Mouse (Mus musculus) lung, postnatal 4 days (tissue): ENCODE measurements at regions not wholly inside any gene's neighbourhood (a gene's known extent, or its start where the extent isn't known, plus 50 kb on each side); places are given as distances from the start of the nearest gene placed in this dataset.

ENCODE experiments used
- DNase-seq, 2 experiments: peaks; one replicate each; pipeline ENCODE4 v3.0.0; 2021

DNA sequence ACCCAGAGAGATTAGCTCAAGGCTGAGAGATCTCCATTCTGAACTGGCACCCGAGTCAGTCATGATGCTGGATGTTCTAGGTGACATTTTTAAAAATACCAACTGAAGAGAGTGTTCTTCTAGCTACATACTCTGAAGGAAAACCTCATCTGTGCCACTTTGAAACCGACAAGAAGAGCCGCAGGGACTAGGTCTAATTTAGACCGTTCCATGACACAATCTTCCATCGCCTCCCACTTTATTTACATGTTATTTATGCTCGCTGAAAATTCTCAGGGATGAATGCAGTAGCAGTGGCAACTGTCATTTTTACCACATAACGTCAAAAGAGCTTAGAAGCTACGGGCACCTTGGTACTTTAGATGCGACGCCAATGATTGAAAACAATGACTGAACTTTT, 514.1 kb upstream of the Gm10131 start:
- DNase-seq = no peak

DNA sequence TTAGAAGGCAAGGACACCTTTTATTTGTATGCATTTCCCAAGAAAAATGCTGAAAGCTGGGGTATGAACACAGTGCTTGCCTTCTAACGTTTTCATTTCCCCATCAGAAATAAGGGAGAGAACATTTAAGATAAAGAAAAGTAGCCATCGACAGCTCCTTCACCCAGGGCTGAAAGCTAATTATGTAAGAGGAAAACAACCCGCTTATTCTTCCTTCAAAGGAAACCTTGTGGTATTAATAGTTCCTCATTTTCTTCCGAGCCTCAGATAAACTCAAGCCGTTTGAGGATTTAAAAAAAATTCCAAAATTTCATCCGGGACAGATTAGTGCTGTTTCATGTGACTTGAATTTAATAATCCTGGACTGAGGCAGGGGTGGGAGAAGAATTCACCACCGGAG, 512.2 kb upstream of the Gm10131 start:
- no peak for DNase-seq

GRCm38 (mm10) chr8:34622177-34623114, 510.9 kb upstream of the Gm10131 start:
- peak; percentile 23 to 28 for DNase-seq

- DNase-seq = no peak
Observed at GRCm38 (mm10) chr8:34618046-34618445, 506.5 kb upstream of the Gm10131 start.

DNA sequence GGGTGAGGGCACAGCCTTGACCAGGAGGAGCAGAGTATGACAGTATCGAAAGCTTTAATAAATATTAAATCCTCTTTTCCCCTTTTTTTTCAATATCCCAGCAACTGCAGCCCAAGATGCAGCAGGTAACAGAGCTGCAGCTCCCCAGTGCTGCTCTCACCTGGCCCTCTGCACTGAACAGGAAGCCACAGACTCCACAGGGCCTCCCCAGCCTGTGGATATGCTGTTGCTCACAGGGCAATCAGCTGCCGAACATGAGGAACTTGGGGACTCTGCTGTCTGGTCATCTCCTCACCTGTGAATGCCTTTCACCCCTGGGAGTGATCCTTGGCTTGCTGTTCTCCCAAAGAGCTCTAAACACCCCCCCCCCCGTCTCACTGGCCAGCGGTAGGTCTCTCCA, 503.4 kb upstream of the Gm10131 start:
- DNase-seq = no peak

DNA sequence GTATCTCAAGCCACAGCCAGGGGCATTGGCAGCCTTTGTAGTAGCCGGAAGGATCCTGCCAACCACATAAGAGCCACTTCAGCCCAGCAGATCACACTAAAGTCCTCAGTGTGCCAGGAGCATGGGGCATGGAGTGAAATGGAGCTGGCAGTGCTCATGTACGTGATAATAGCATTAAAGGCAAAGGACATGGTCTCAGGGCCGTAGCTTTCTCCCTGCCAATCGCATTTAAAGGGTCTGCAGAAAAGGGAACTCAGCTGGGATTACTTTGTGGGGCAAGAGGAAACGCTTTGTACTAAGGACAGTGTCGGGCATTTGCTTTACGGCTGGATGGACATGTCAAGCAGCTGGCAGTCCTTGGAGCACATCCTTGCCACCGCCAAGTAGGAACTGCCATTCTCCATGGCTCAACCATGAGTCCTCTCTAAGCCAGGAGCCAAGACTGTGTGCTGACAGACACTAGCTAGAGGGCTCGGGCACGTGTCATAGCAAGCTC, 502.5 kb upstream of the Gm10131 start:
- peak in 1 of 2 experiments; percentile 53 for DNase-seq

- DNase-seq = no peak
Observed at GRCm38 (mm10) chr8:34613138-34613537, 501.6 kb upstream of the Gm10131 start.

DNA sequence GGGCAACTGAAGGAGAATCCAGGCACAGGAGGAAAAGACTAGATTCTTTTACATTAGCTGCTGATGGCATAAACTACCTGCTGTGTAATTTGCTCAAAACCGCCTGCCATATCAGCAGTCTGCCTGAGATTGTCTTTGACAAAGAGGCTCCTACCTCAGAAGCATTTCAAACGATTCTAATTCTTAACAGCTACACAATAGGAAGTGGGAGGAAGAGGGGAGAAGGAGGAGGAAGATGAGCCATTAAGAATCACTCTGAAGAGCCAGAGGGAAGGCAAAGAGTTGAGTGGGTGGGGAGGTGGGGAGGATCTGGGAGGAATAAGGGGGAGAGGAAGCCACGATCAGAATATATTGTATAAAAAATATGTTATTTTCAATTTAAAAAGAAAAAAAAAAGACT, 500.9 kb upstream of the Gm10131 start:
- no peak for DNase-seq

- DNase-seq = no peak
Observed at GRCm38 (mm10) chr8:34610186-34610585, 498.6 kb upstream of the Gm10131 start.

DNA sequence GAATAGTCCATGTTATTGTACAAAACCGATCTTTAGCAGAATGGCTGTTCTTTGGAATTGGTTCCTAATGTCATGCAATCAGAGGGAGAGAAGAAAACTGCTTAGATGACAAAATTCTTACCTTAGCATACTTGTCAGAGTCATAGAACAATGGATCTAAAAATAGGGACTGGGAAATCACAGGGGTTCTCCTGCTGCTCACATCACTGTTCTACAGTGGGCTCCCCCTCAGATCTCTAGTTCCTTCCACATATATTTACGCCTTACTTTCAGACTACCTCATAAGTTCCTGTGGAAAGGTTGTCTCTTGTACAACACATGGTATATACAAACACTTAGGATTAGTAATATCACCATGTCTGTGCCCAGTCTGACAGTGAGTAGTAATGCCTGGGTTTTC, 495.9 kb upstream of the Gm10131 start:
- no peak for DNase-seq

DNA sequence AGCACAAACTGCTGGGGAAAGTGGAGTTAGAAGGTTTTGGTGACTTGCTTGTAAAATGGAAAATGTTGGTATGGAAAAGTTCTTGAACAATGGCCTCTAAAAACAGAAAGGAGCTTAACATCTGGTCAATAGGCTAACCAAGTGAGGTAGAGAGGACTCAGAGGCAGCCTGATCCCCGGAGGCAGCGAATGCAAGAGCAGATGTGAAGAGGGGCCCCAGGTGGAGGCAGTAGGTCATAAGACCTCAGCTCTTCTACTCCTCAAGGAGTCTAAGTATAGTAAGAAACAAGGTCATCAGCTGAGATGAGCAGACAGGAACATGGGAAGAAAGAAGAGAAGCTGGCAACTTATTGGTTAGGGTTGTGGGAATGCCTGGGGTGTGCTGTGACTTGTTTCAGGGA, 493.5 kb upstream of the Gm10131 start:
- no peak for DNase-seq

DNA sequence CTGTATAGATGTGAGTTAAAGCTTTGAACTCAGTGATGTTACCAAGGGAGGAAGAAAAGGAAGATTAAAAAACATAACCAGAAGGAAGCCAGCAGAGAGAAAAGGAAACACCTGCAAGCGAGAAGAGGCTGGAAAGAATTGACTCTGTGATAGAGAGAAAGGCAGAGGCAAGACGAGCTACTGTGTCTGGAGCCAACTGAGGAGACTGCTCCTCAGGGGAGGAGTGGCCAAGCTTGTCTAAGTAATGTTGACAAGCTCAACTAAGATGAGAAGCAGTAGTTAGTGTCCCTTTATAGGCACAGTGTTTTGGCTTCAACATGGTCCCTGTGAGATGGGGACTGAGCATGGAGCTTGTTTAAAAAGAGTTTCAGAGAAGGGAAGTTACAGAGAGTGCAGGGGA, 493.0 kb upstream of the Gm10131 start:
- DNase-seq = no peak

- DNase-seq = no peak
Observed at GRCm38 (mm10) chr8:34601426-34601953, 490.0 kb upstream of the Gm10131 start.

DNA sequence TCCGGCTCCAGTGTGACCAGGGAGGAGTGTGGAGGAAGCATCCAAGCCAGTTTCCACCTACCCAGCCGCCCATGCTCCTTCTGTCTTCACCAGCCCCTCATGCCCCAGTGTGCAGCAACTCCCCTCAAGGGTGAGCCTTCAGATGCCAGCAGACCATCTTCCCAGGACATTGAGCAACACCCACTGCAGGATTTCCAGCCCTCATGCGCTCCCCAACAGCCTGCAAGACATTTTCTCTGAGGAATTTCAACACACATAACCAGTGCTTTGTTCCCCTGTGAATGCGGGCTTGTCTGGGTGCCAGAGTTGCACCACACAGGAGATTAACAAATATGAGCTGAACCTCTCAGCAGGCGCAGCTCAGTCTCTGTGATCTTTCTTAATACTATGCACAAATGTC, 489.3 kb upstream of the Gm10131 start:
- DNase-seq = peak; percentile 76 to 89

- DNase-seq = no peak
Observed at GRCm38 (mm10) chr8:34596593-34596992, 485.1 kb upstream of the Gm10131 start.

DNA sequence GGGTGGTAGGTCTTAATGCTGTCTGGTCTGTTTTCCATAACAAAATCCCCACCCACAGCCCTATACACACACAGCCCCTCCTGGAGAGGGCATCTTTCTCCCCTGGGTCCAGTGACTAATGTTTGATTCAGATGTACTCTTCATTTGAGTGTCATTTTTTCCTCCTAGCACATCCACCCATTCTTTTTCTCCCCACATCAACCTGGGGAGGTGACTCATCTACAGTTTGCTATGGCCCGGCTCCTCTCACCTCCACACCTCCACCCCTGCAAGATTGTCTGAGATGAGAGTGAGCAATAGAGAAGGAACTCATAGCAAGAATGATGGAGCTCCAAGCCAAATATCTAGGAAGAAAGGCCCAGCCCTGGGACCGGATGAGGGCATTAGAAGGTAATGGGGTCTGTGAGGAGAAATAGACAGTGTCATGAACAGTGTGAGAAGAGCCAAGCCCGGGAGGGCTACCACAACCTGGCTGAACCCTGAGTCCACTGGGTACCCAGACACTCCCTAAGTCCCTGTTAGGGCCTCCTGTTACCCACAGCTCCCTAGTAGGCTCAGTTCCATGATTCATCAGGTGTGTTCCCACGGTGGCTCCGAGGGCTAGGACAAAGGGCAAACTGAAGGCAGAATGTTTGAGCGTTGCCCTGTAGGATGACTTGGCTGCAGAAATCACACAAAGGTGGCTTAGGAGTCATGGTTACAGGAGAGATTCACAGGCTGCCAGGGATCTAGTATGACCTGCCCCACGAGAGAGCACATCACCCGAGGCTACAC, 479.6 kb upstream of the Gm10131 start:
- no peak for DNase-seq

GRCm38 (mm10) chr8:34578043-34578442, 466.5 kb upstream of the Gm10131 start:
- peak; percentile 33 to 59 for DNase-seq

- peak; percentile 7 to 26 for DNase-seq
Observed at GRCm38 (mm10) chr8:34574009-34574408, 462.5 kb upstream of the Gm10131 start.

DNA sequence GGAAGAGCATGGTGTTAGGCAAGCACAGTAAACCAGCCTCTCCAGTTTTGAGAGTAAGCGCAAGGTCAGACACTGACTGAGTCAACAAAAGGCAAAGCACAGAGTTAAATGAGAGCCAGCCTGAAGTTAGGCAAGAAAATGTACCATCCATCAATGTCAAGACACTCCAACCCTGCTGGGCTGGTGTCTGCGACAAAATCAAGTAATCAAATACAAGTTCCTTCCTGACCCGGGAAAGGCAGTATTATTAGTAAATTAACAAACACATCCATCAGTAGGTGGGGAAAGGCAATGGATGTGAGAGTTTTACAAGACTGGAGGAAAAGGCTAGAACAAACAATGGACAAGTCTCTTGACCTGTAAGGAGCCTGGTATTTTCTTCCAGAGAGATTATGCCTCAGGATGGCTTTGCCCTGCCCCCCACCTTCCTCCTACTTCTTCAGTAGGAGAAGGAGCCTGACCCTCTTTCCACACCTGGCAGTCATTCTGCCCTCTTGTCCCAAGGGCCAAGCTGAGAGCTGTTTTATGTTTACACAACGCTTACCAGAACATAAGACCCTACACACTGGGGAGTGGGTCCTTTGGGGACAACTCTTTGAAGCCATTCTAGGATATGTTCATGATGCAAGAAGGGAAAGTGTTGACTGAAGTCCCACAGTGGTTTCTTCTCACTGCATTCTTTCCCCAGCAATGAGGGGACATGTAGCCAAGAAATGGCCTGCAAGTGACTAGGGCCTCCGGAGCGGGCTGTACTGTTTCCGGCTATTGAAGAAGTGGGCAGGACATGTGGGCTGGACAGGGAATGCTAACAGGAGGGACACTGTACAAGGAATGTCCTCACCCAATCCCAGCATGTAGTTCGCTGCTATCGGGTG, 461.7 kb upstream of the Gm10131 start:
- DNase-seq = peak; percentile 76 to 93

DNA sequence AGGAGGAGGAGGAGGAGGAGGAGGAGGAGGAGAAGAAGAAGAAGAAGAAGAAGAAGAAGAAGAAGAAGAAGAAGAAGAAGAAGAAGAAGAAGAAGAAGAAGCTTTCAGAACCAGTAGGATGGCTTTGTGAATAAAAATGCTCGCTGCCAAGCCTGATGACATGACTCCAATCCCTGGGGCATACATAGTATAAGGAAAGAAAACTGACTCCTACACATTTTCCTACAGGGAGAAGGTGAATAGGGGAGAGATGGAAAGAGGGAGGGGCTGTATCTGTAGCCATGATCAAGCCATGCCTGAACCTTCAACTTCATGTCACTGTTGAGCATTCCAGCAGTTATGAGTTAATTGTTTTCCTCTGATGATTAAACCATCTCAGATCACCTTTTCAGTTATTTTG, 460.2 kb upstream of the Gm10131 start:
- no peak for DNase-seq

GRCm38 (mm10) chr8:34562278-34562677, 450.7 kb upstream of the Gm10131 start:
- no peak for DNase-seq

- no peak for DNase-seq
Observed at GRCm38 (mm10) chr8:34549786-34550185, 438.2 kb upstream of the Gm10131 start.

GRCm38 (mm10) chr8:34546815-34547214, 435.3 kb upstream of the Gm10131 start:
- no peak for DNase-seq
